Mouse (Mus musculus): ENCODE results near the gene Pxk. TPM values are rescaled to one million over a fixed set of nuclear protein-coding genes. Genes with fewer than 3 reads are reported as not detected.

The Pxk gene
- total and polyA plus RNA-seq, 3 experiments = 2.1 to 14.0 (median 5.3) TPM

DNA sequence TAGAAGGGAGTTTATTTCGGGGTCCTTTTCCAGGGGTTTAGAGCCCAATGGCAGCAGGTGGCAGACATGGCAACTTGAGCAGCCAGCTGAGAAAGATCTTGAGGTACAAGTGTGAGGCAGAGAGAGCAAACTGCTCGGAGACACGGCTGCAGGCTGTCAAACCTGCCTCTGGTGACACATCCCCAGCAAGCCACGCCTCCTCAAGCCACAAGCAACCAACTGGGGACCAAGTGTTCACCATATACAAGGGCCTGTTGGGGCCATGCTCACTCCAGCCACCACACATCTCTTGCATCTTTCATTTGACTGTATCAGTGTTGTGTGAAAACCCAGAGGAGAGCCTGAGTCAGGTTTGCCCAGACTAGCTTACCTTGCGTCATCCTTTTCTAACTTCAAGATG, 30.0 kb downstream of the Pxk start:
- TF ChIP-seq GATA2 (IDR thresholded peaks at IDR 0.05; ENCODE audit: borderline replicate concordance, low read depth, low read length) (no peak), GATA1 (IDR thresholded peaks at IDR 0.05; ENCODE audit: borderline replicate concordance, low read length) (no peak), POLR2AphosphoS5 (IDR thresholded peaks at IDR 0.05; ENCODE audit: insufficient replicate concordance, low read depth, low read length) (no peak), TAL1 (conservative IDR thresholded peaks at IDR 0.05; ENCODE audit: low read depth, low read length) (no peak), CTCF (IDR thresholded peaks at IDR 0.05; ENCODE audit: low read depth, low read length) (no peak)
- H3K4me1 ChIP-seq (ENCODE audit: insufficient read depth, low read depth, low read length) = no peaks in the 10 kb centered on the region
- H3K4me3 ChIP-seq (ENCODE audit: low read depth, low read length) = no peak overlapping the region
- H3K36me3 ChIP-seq (replicated peaks) = peaks cover 22% of the 10 kb centered on the region
- no peaks in the 10 kb centered on the region for H3K27me3 ChIP-seq (ENCODE audit: insufficient read depth, low read length)
- no peak for DNase-seq (ENCODE audit: low spot score)
- ATAC-seq (ENCODE audit: extremely low read depth, insufficient number of reproducible peaks, low FRiP score, poor library complexity, severe bottlenecking) = no peak
- no peaks in the 10 kb centered on the region for H3K9me3 ChIP-seq (replicated peaks)

DNA sequence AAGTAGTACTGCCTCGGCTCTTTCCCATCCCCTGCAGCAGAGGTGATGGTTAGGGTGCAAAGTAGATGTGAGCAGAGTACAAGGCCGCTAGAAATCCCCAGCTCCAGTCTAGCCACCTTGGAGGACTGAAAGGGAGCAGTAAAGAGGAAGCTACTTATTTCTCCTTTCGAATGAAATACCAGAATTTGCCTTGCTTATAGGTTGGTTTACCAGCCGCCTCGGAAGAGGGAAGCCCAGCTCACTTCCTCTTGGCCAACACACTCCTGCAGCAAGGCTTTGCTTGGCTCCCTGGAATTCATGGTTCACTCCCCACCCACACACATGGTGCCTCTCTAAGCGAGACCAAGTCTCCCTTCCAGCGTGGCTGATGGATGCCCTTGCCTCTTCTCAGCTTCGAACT, 34.8 kb downstream of the Pxk start:
- DNase-seq (ENCODE audit: low spot score) (no peak), ATAC-seq (ENCODE audit: extremely low read depth, insufficient number of reproducible peaks, low FRiP score, poor library complexity, severe bottlenecking) (no peak)
- no peak for TF ChIP-seq CTCF (IDR thresholded peaks at IDR 0.05; ENCODE audit: low read depth, low read length)
- TF ChIP-seq GATA1 (IDR thresholded peaks at IDR 0.05; ENCODE audit: borderline replicate concordance, low read length) = no peak
- no peak for TF ChIP-seq POLR2AphosphoS5 (IDR thresholded peaks at IDR 0.05; ENCODE audit: insufficient replicate concordance, low read depth, low read length)
- no peak for TF ChIP-seq TAL1 (conservative IDR thresholded peaks at IDR 0.05; ENCODE audit: low read depth, low read length)
- no peak for TF ChIP-seq GATA2 (IDR thresholded peaks at IDR 0.05; ENCODE audit: borderline replicate concordance, low read depth, low read length)
- H3K9me3 ChIP-seq (replicated peaks) = no peaks in the 10 kb centered on the region
- no peaks in the 10 kb centered on the region for H3K4me1 ChIP-seq (ENCODE audit: insufficient read depth, low read depth, low read length)
- no peaks in the 10 kb centered on the region for H3K27me3 ChIP-seq (ENCODE audit: insufficient read depth, low read length)
- H3K4me3 ChIP-seq (ENCODE audit: low read depth, low read length) = no peak overlapping the region
- H3K36me3 ChIP-seq (replicated peaks) = peaks cover 23% of the 10 kb centered on the region

GRCm38 (mm10) chr14:8134234-8134633, 36.2 kb downstream of the Pxk start:
- ATAC-seq (ENCODE audit: extremely low read depth, insufficient number of reproducible peaks, low FRiP score, poor library complexity, severe bottlenecking) (no peak), DNase-seq (ENCODE audit: low spot score) (no peak)
- no peaks in the 10 kb centered on the region for H3K27me3 ChIP-seq (ENCODE audit: insufficient read depth, low read length)
- TF ChIP-seq GATA1 (IDR thresholded peaks at IDR 0.05; ENCODE audit: borderline replicate concordance, low read length) (no peak), POLR2AphosphoS5 (IDR thresholded peaks at IDR 0.05; ENCODE audit: insufficient replicate concordance, low read depth, low read length) (no peak), GATA2 (IDR thresholded peaks at IDR 0.05; ENCODE audit: borderline replicate concordance, low read depth, low read length) (no peak), TAL1 (conservative IDR thresholded peaks at IDR 0.05; ENCODE audit: low read depth, low read length) (no peak), CTCF (IDR thresholded peaks at IDR 0.05; ENCODE audit: low read depth, low read length) (no peak)
- H3K4me3 ChIP-seq (ENCODE audit: low read depth, low read length) = no peak overlapping the region
- no peaks in the 10 kb centered on the region for H3K9me3 ChIP-seq (replicated peaks)
- no peaks in the 10 kb centered on the region for H3K4me1 ChIP-seq (ENCODE audit: insufficient read depth, low read depth, low read length)
- peaks cover 25% of the 10 kb centered on the region for H3K36me3 ChIP-seq (replicated peaks)

GRCm38 (mm10) chr14:8135130-8135529, 37.1 kb downstream of the Pxk start:
- Histone ChIP-seq H3K4me3 (ENCODE audit: low read depth, low read length) (no peak overlapping the region), H3K27me3 (ENCODE audit: insufficient read depth, low read length) (no peaks in the 10 kb centered on the region), H3K36me3 (replicated peaks) (peaks cover 31% of the 10 kb centered on the region), H3K9me3 (replicated peaks) (no peaks in the 10 kb centered on the region), H3K4me1 (ENCODE audit: insufficient read depth, low read depth, low read length) (no peaks in the 10 kb centered on the region)
- DNase-seq (ENCODE audit: low spot score) (no peak), ATAC-seq (ENCODE audit: extremely low read depth, insufficient number of reproducible peaks, low FRiP score, poor library complexity, severe bottlenecking) (no peak)
- TF ChIP-seq CTCF (IDR thresholded peaks at IDR 0.05; ENCODE audit: low read depth, low read length) (no peak), POLR2AphosphoS5 (IDR thresholded peaks at IDR 0.05; ENCODE audit: insufficient replicate concordance, low read depth, low read length) (no peak), GATA2 (IDR thresholded peaks at IDR 0.05; ENCODE audit: borderline replicate concordance, low read depth, low read length) (no peak), TAL1 (conservative IDR thresholded peaks at IDR 0.05; ENCODE audit: low read depth, low read length) (no peak), GATA1 (IDR thresholded peaks at IDR 0.05; ENCODE audit: borderline replicate concordance, low read length) (no peak)

DNA sequence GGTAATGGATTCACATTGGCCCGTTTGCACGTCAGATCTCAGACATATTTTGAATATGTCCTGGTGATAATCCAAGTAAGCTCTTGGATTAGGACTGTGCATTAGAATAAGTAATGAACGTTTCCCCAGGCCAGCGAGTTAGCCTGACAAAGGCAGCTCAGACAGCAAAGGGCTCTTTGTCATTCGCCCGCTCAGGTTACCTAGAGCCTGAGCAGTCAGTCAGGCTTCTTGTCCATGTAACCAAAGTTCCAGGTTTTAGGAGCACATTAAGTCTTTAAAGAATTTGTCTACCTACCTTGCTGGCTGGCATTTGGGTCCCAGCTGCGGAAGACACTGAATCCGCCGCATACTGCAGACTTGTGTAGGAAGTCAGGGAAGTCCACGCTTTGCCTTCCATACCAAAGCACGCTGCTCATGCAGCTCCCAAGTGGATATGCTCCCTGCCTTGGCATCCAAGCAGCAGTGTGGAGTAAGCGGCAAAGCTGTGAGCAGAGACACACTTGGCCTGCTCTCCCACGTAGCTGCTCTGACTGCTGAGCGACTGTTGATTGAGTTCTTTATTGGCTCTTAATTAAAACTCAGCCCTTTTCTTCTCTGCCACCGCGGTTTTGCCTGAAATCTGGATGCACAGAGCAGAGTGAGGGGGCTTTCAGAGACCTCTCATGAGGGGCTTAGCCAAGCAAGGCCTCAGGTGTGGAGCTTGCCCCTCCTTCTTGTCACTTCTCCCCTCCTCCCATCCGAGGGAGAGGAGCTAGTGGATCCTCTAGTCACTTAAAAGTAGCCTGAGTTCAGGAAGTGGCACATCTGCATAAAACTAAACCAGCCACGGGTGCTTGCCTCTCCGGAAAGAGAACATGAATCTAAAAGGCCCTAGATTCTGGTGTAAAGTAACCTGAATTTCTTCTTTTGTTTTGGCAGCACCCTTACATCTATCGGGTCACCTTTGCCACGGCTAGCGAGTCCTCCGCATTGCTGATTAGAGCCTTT, 42.0 kb downstream of the Pxk start:
- H3K9me3 ChIP-seq (replicated peaks) = no peaks in the 10 kb centered on the region
- H3K4me1 ChIP-seq (ENCODE audit: insufficient read depth, low read depth, low read length) = no peaks in the 10 kb centered on the region
- no peaks in the 10 kb centered on the region for H3K27me3 ChIP-seq (ENCODE audit: insufficient read depth, low read length)
- ATAC-seq (ENCODE audit: extremely low read depth, insufficient number of reproducible peaks, low FRiP score, poor library complexity, severe bottlenecking) (no peak), DNase-seq (ENCODE audit: low spot score) (no peak)
- peaks cover 24% of the 10 kb centered on the region for H3K36me3 ChIP-seq (replicated peaks)
- H3K4me3 ChIP-seq (ENCODE audit: low read depth, low read length) = no peak overlapping the region
- no peak for TF ChIP-seq POLR2AphosphoS5 (IDR thresholded peaks at IDR 0.05; ENCODE audit: insufficient replicate concordance, low read depth, low read length)
- no peak for TF ChIP-seq CTCF (IDR thresholded peaks at IDR 0.05; ENCODE audit: low read depth, low read length)
- no peak for TF ChIP-seq GATA2 (IDR thresholded peaks at IDR 0.05; ENCODE audit: borderline replicate concordance, low read depth, low read length)
- TF ChIP-seq GATA1 (IDR thresholded peaks at IDR 0.05; ENCODE audit: borderline replicate concordance, low read length) = no peak
- no peak for TF ChIP-seq TAL1 (conservative IDR thresholded peaks at IDR 0.05; ENCODE audit: low read depth, low read length)

GRCm38 (mm10) chr14:8141131-8141530, 43.1 kb downstream of the Pxk start:
- H3K27me3 ChIP-seq (ENCODE audit: insufficient read depth, low read length) = no peaks in the 10 kb centered on the region
- H3K4me3 ChIP-seq (ENCODE audit: low read depth, low read length) = no peak overlapping the region
- H3K4me1 ChIP-seq (ENCODE audit: insufficient read depth, low read depth, low read length) = no peaks in the 10 kb centered on the region
- ATAC-seq (ENCODE audit: extremely low read depth, insufficient number of reproducible peaks, low FRiP score, poor library complexity, severe bottlenecking) = no peak
- peaks cover 29% of the 10 kb centered on the region for H3K36me3 ChIP-seq (replicated peaks)
- DNase-seq (ENCODE audit: low spot score) = no peak
- no peaks in the 10 kb centered on the region for H3K9me3 ChIP-seq (replicated peaks)
- TF ChIP-seq POLR2AphosphoS5 (IDR thresholded peaks at IDR 0.05; ENCODE audit: insufficient replicate concordance, low read depth, low read length) (no peak), GATA2 (IDR thresholded peaks at IDR 0.05; ENCODE audit: borderline replicate concordance, low read depth, low read length) (no peak), GATA1 (IDR thresholded peaks at IDR 0.05; ENCODE audit: borderline replicate concordance, low read length) (no peak), TAL1 (conservative IDR thresholded peaks at IDR 0.05; ENCODE audit: low read depth, low read length) (no peak), CTCF (IDR thresholded peaks at IDR 0.05; ENCODE audit: low read depth, low read length) (no peak)

All from G1E (cell line).